Mouse (Mus musculus) MEL (cell line): ENCODE data around the gene Pcgf2. TPM values are rescaled to one million over a fixed set of nuclear protein-coding genes. Genes with fewer than 3 reads are reported as not detected.
"Not testable (repeated sequence)": the region's sequence is repeated elsewhere in the genome, so short reads cannot be mapped to it uniquely, and the experiment has no call there.

Experiments
- DNase-seq: peaks from one replicate; pipeline ENCODE4 v3.0.0; 2011; ENCODE audit warnings: low read depth, low spot score
- H3K27ac ChIP-seq: 2 replicates; pipeline ENCODE4 v1.5.1; 2012; ENCODE audit warnings: low read depth, mild to moderate bottlenecking, control low read depth, low read length, moderate library complexity; ENCODE audit not compliant: control insufficient read depth
- H3K27me3 ChIP-seq, 2 experiments: fragments of 150-350 bp in 1 of 2; sonication (generic) in 1 of 2; 2 replicates each; pipeline ENCODE4 v1.6.1; 2012; ENCODE audit warnings: low read length in 2 of 2, mild to moderate bottlenecking in 2 of 2, improper control_type of control experiment in 1 of 2, moderate library complexity in 1 of 2; ENCODE audit not compliant: insufficient read depth in 2 of 2, control insufficient read depth in 1 of 2
- H3K36me3 ChIP-seq, 2 experiments: 2 replicates each; pipeline ENCODE4 v1.6.1; 2012 to 2014; ENCODE audit warnings: low read length in 2 of 2, improper control_type of control experiment in 1 of 2, inconsistent platforms in 1 of 2, mild to moderate bottlenecking in 1 of 2; ENCODE audit not compliant: insufficient read depth in 2 of 2, control insufficient read depth in 1 of 2
- H3K4me1 ChIP-seq, 2 experiments: fragments of 150-350 bp in 1 of 2; sonication (generic) in 1 of 2; 2 replicates each; pipeline ENCODE4 v1.6.1; 2012; ENCODE audit warnings: low read length in 2 of 2, improper control_type of control experiment in 1 of 2, mild to moderate bottlenecking in 1 of 2; ENCODE audit not compliant: insufficient read depth in 2 of 2, control insufficient read depth in 1 of 2
- H3K4me3 ChIP-seq, 2 experiments: fragments of 150-350 bp in 1 of 2; sonication (generic) in 1 of 2; 2 replicates each; pipeline ENCODE4 v1.5.1; 2012; ENCODE audit warnings: low read depth in 2 of 2, low read length in 2 of 2, mild to moderate bottlenecking in 2 of 2, moderate library complexity in 2 of 2, control low read depth in 1 of 2, improper control_type of control experiment in 1 of 2; ENCODE audit not compliant: control insufficient read depth in 1 of 2, insufficient read depth in 1 of 2
- H3K79me2 ChIP-seq: 2 replicates; pipeline ENCODE4 v1.6.1; 2012; ENCODE audit warnings: mild to moderate bottlenecking, low read length, moderate library complexity; ENCODE audit not compliant: control insufficient read depth, poor library complexity, insufficient read depth
- H3K9ac ChIP-seq: 2 replicates; pipeline ENCODE4 v1.6.1; 2012; ENCODE audit warnings: low read depth, mild to moderate bottlenecking, control low read depth, low read length, moderate library complexity; ENCODE audit not compliant: control insufficient read depth, poor library complexity, severe bottlenecking
- H3K9me3 ChIP-seq: fragments of 150-350 bp; sonication (generic); replicated peaks from 2 replicates; pipeline ENCODE4 v1.6.1; 2012; ENCODE audit warnings: mild to moderate bottlenecking, low read length, improper control_type of control experiment, moderate library complexity; ENCODE audit not compliant: insufficient read depth
- BHLHE40 ChIP-seq: IDR thresholded peaks from 2 replicates; pipeline ENCODE4 v1.6.1; 2012; ENCODE audit warnings: low read depth, mild to moderate bottlenecking, inconsistent platforms, low read length, improper control_type of control experiment, borderline replicate concordance
- CHD1 ChIP-seq: IDR thresholded peaks from 2 replicates; pipeline ENCODE4 v1.6.1; 2012; ENCODE audit warnings: low read depth, mild to moderate bottlenecking, inconsistent platforms, low read length, improper control_type of control experiment
- CTCF ChIP-seq, 3 experiments: IDR thresholded peaks in 2 of 3; conservative IDR thresholded peaks in 1 of 3; 2 replicates each; pipeline ENCODE4 v1.5.1; 2011 to 2012; ENCODE audit warnings: low read length in 3 of 3, low read depth in 2 of 3, mild to moderate bottlenecking in 2 of 3, improper control_type of control experiment in 1 of 3, inconsistent platforms in 1 of 3, mixed read lengths in 1 of 3, moderate library complexity in 1 of 3; ENCODE audit not compliant: control insufficient read depth in 1 of 3, insufficient read depth in 1 of 3, poor library complexity in 1 of 3, severe bottlenecking in 1 of 3
- ETS1 ChIP-seq: IDR thresholded peaks from 2 replicates; pipeline ENCODE4 v1.6.1; 2012; ENCODE audit warnings: low read depth, mild to moderate bottlenecking, inconsistent platforms, low read length, improper control_type of control experiment, moderate library complexity
- GATA1 ChIP-seq: IDR thresholded peaks from 2 replicates; pipeline ENCODE4 v1.6.1; 2011; ENCODE audit warnings: low read depth, low read length, improper control_type of control experiment
- HCFC1 ChIP-seq: IDR thresholded peaks from 2 replicates; pipeline ENCODE4 v1.6.1; 2012; ENCODE audit warnings: low read depth, mild to moderate bottlenecking, inconsistent platforms, low read length, improper control_type of control experiment, moderate library complexity
- JUND ChIP-seq: IDR thresholded peaks from 2 replicates; pipeline ENCODE4 v1.6.1; 2011; ENCODE audit warnings: low read depth, mild to moderate bottlenecking, improper control_type of control experiment, low read length
- MAX ChIP-seq: IDR thresholded peaks from 2 replicates; pipeline ENCODE4 v1.6.1; 2011; ENCODE audit warnings: low read length, improper control_type of control experiment
- MAZ ChIP-seq: IDR thresholded peaks from 2 replicates; pipeline ENCODE4 v1.6.1; 2012; ENCODE audit warnings: low read depth, mild to moderate bottlenecking, inconsistent platforms, low read length, improper control_type of control experiment
- POLR2A ChIP-seq, 2 experiments: IDR thresholded peaks; 2 replicates each; pipeline ENCODE4 v1.6.1; 2011 to 2012; ENCODE audit warnings: low read length in 2 of 2, mild to moderate bottlenecking in 2 of 2, control low read depth in 1 of 2, improper control_type of control experiment in 1 of 2, low read depth in 1 of 2, moderate library complexity in 1 of 2; ENCODE audit not compliant: control insufficient read depth in 1 of 2, insufficient read depth in 1 of 2, poor library complexity in 1 of 2
- POLR2AphosphoS5 ChIP-seq: IDR thresholded peaks from 2 replicates; pipeline ENCODE4 v1.6.1; 2012; ENCODE audit warnings: low read depth, borderline replicate concordance, mild to moderate bottlenecking, inconsistent platforms, low read length, moderate library complexity, mixed read lengths
- RAD21 ChIP-seq: IDR thresholded peaks from 2 replicates; pipeline ENCODE4 v1.6.1; 2011; ENCODE audit warnings: mild to moderate bottlenecking, low read depth, low read length, improper control_type of control experiment
- RCOR1 ChIP-seq: IDR thresholded peaks from 2 replicates; pipeline ENCODE4 v1.6.1; 2012; ENCODE audit warnings: low read depth, mild to moderate bottlenecking, inconsistent platforms, low read length, improper control_type of control experiment
- SIN3A ChIP-seq: IDR thresholded peaks from 2 replicates; pipeline ENCODE4 v1.6.1; 2012; ENCODE audit warnings: low read length, improper control_type of control experiment, inconsistent platforms
- SMC3 ChIP-seq: IDR thresholded peaks from 2 replicates; pipeline ENCODE4 v1.6.1; 2011; ENCODE audit warnings: low read depth, low read length, improper control_type of control experiment
- TBP ChIP-seq: IDR thresholded peaks from 2 replicates; pipeline ENCODE4 v1.8.0; 2011; ENCODE audit warnings: low read depth, low read length, improper control_type of control experiment
- UBTF ChIP-seq: IDR thresholded peaks from 2 replicates; pipeline ENCODE4 v1.6.1; 2012; ENCODE audit warnings: low read depth, mild to moderate bottlenecking, inconsistent platforms, low read length, improper control_type of control experiment, moderate library complexity, borderline replicate concordance; ENCODE audit not compliant: insufficient read depth
- USF1 ChIP-seq: IDR thresholded peaks from 2 replicates; pipeline ENCODE4 v1.6.1; 2014; ENCODE audit warnings: low read depth, mild to moderate bottlenecking, inconsistent platforms, low read length, improper control_type of control experiment, moderate library complexity
- USF2 ChIP-seq, 2 experiments: IDR thresholded peaks; 2 replicates each; pipeline ENCODE4 v1.6.1; 2011 to 2012; ENCODE audit warnings: improper control_type of control experiment in 2 of 2, low read length in 2 of 2, borderline replicate concordance in 1 of 2, inconsistent platforms in 1 of 2, low read depth in 1 of 2, mild to moderate bottlenecking in 1 of 2; ENCODE audit not compliant: insufficient read depth in 1 of 2
- ZKSCAN1 ChIP-seq: IDR thresholded peaks from 2 replicates; pipeline ENCODE4 v1.6.1; 2012; ENCODE audit warnings: low read depth, mild to moderate bottlenecking, inconsistent platforms, low read length, improper control_type of control experiment, moderate library complexity
- ZNF384 ChIP-seq: IDR thresholded peaks from 2 replicates; pipeline ENCODE4 v1.6.1; 2012; ENCODE audit warnings: low read depth, mild to moderate bottlenecking, inconsistent platforms, low read length, improper control_type of control experiment
- polyA plus RNA-seq, 2 experiments: library from polyadenylated mRNA; stranded (reverse) in 1 of 2; unstranded in 1 of 2; fragments of >175 nt in 1 of 2; fragments of >200 nt in 1 of 2; gene quantifications; 2 replicates each; pipeline versions ENCODE4 v1.2.1 to v1.2.4; 2012; ENCODE audit warnings: low replicate concordance in 2 of 2, low read depth in 1 of 2; ENCODE audit not compliant: insufficient read length in 2 of 2, insufficient read depth in 1 of 2, missing spikeins in 1 of 2
- total RNA-seq: library from RNA; depleted of rRNA; stranded (reverse); fragments of 300-350 nt; gene quantifications from 2 replicates; pipeline ENCODE4 v1.2.3, GENCODE M21; 2012

Pcgf2 gene
- total and polyA plus RNA-seq, 3 experiments = 12.3 to 38.7 TPM; not detected in 1

- Histone ChIP-seq H3K79me2 (0 out of 2 replicates have a peak, but pooled peaks cover 1% of the 10 kb centered on the region), H3K4me3 (no peak overlapping the region), H3K27me3 (no peaks in the 10 kb centered on the region), H3K36me3 (peaks cover 0 to 14% of the 10 kb centered on the region in 2 experiments; a peak in 2 of 4 replicates), H3K4me1 (no peaks in the 10 kb centered on the region), H3K9me3 (no peaks in the 10 kb centered on the region), H3K9ac (no peak overlapping the region)
- DNase-seq = no peak
- peak in 1 of 3 experiments; percentile 26; a peak in 1 of 6 replicates for TF ChIP-seq CTCF (IDR thresholded peaks at IDR 0.05 in 2 of 3, conservative IDR thresholded peaks at IDR 0.05 in 1 of 3; ENCODE audit: control insufficient read depth in 1 of 3, insufficient read depth in 1 of 3, low read depth in 2 of 3, low read length in 3 of 3, poor library complexity in 1 of 3, severe bottlenecking in 1 of 3)
- no peak for TF ChIP-seq MAZ
- no peak for TF ChIP-seq SMC3
- TF ChIP-seq CHD1 = no peak
- TF ChIP-seq, all 39 proteins: peak for 1
- no peak overlapping the region for H3K27ac ChIP-seq
Observed at GRCm38 (mm10) chr11:97711200-97711900, 11.1 kb upstream of the Pcgf2 start.

GRCm38 (mm10) chr11:97710067-97710466, 9.8 kb upstream of the Pcgf2 start:
- not testable (repeated sequence) for H3K9ac ChIP-seq, H3K4me1 ChIP-seq, H3K9me3 ChIP-seq, DNase-seq, H3K79me2 ChIP-seq, H3K27me3 ChIP-seq, H3K27ac ChIP-seq, H3K4me3 ChIP-seq
- peaks cover under 1 to 14% of the 10 kb centered on the region in 2 experiments for H3K36me3 ChIP-seq
- TF ChIP-seq CTCF (IDR thresholded peaks at IDR 0.05 in 2 of 3, conservative IDR thresholded peaks at IDR 0.05 in 1 of 3; ENCODE audit: control insufficient read depth in 1 of 3, insufficient read depth in 1 of 3, low read depth in 2 of 3, low read length in 3 of 3, poor library complexity in 1 of 3, severe bottlenecking in 1 of 3) = peak in 2 of 3 experiments; percentile 3 to 25; a peak in 1 of 6 replicates
- TF ChIP-seq ZNF384 = peak; percentile 74

GRCm38 (mm10) chr11:97703039-97703826, 2.9 kb upstream of the Pcgf2 start, which contains the start of gene Psmb3:
Gene Psmb3 (plus strand): TSS chr11:97703399.
- Histone ChIP-seq H3K9ac (peak within 1 kb of the TSS; percentile 83), H3K9me3 (no peaks in the 10 kb centered on the region), H3K4me1 (peaks cover 0 to 14% of the 10 kb centered on the region in 2 experiments; a peak in 3 of 4 replicates), H3K79me2 (peaks cover 31% of the 10 kb centered on the region), H3K27me3 (no peaks in the 10 kb centered on the region), H3K27ac (peak within 1 kb of the TSS; percentile 67), H3K36me3 (peaks cover 5 to 12% of the 10 kb centered on the region in 2 experiments), H3K4me3 (peak within 1 kb of the TSS; percentile 84 to 94)
- DNase-seq = peak; percentile 100
- TF ChIP-seq ZKSCAN1 (no peak), JUND (no peak), POLR2AphosphoS5 (peak; percentile 43; the same call in 1 of the 2 replicates), USF1 (peak; percentile 96), RAD21 (no peak), POLR2A (IDR thresholded peaks at IDR 0.05; ENCODE audit: control insufficient read depth in 1 of 2, insufficient read depth in 1 of 2, low read depth in 1 of 2, low read length in 2 of 2, poor library complexity in 1 of 2) (peak; percentile 63 to 98), MAZ (peak; percentile 86), HCFC1 (peak; percentile 99), UBTF (peak; percentile 86; the same call in 1 of the 2 replicates), TBP (peak; percentile 93), GATA1 (no peak), CTCF (IDR thresholded peaks at IDR 0.05 in 2 of 3, conservative IDR thresholded peaks at IDR 0.05 in 1 of 3; ENCODE audit: control insufficient read depth in 1 of 3, insufficient read depth in 1 of 3, low read depth in 2 of 3, low read length in 3 of 3, poor library complexity in 1 of 3, severe bottlenecking in 1 of 3) (no peak), BHLHE40 (no peak), USF2 (IDR thresholded peaks at IDR 0.05; ENCODE audit: borderline replicate concordance in 1 of 2, insufficient read depth in 1 of 2, low read depth in 1 of 2, low read length in 2 of 2) (peak in 1 of 2 experiments; percentile 77; a peak in 2 of 4 replicates), ETS1 (peak; percentile 63; the same call in 1 of the 2 replicates), SIN3A (peak; percentile 99), MAX (peak; percentile 100), RCOR1 (no peak)
